Mouse (Mus musculus): ENCODE measurements around the gene Eef2kmt.
"Not testable (repeated sequence)": the region's sequence is repeated elsewhere in the genome, so short reads cannot be mapped to it uniquely, and the experiment has no call there.

GRCm38 (mm10) chr16:5228103-5228502, 27.7 kb downstream of the Eef2kmt start:
- TF ChIP-seq CTCF, EP300 (IDR thresholded peaks at IDR 0.05; ENCODE audit: low read depth): not testable (repeated sequence)
